Mouse (Mus musculus) erythroblast, embryonic 14.5 days (primary cell): ENCODE data around the gene Cdh10.

Experiments
- GATA1 ChIP-seq: IDR thresholded peaks from 2 replicates; pipeline ENCODE4 v1.6.1; 2012; ENCODE audit warnings: low read length, inconsistent platforms, mixed read lengths
- TAL1 ChIP-seq: IDR thresholded peaks from 3 replicates; pipeline ENCODE4 v1.6.1; 2012; ENCODE audit warnings: low read length, inconsistent platforms, mixed read lengths

- TF ChIP-seq TAL1 (no peak), GATA1 (no peak)
These were observed 4.7 kb downstream of the Cdh10 start for GRCm38 (mm10) chr15:18823420-18823819.
